Mouse (Mus musculus) urinary bladder, postnatal 36 days (tissue): ENCODE measurements around the gene Arntl.
A peak's percentile ranks its signal among the peaks of the same experiment; 100 is the strongest.

ENCODE experiments used
- DNase-seq, 2 experiments: peaks; one replicate each; pipeline ENCODE4 v3.0.0; 2022; ENCODE audit warnings: low spot score in 2 of 2, mixed read lengths in 1 of 2

Arntl gene

DNA sequence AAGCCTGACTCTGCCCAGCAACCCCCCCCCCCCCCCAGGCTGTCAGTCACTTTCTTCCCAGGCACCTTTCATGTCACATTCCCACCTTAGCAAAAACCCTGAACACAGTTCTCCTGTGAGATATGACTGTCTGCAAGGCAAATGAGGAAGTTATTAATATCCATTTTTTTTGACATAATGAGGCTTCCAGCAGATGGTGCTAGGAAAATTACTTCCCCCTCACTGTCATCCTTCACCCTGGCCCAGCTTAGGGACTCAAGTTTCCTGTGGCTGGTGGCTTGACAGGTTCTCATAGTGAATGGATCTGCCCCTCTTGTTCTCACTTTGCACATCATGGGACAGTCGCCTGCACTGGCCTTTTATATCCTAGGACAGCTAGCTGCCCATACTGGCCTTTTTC lies 81.9 kb downstream of the Arntl start:
- no peak for DNase-seq

DNA sequence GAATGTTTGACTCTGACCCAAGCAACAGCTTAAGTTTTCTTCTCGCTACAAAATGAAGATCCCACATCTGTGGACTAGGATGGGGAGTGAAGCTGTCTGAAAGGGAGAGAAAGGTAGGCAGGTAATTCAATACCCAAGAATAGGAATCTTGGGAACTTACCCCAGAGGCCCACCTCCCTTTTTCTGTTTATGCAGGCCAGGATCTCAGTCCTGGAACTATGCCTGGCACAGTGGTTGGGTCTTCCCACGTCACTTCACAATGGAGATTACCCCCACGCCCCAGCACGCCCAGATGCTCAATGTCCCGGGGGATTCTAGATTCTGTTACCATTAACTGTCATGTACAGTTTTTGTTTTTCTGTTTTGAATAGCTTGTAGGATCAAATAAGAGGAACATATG lies 84.5 kb downstream of the Arntl start:
- DNase-seq, result no peak

DNA sequence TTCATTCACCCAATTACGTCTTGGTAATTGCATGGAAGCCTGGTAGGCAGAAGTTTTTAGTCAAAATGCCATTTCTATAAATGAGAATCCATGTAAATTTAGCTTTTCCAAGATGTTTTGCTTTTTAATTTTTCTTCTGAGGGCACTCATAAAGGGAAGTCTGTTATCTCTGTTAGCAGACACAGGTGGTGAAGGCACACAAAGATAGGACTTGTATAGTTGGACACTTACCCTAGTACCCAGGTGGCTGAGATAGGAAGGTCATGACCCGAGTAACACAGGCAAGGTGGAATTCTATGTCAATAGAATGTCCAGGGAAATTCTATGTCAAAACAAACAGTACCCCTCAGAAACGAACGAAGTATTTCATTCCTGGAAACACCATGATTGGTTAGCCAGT lies 84.9 kb downstream of the Arntl start:
- no peak for DNase-seq

GRCm38 (mm10) chr7:113294598-113294997 lies 87.3 kb downstream of the Arntl start:
- DNase-seq, result no peak

- no peak for DNase-seq
These were observed 88.0 kb downstream of the Arntl start for GRCm38 (mm10) chr7:113295077-113295890.

GRCm38 (mm10) chr7:113297813-113298212 lies 90.5 kb downstream of the Arntl start:
- no peak for DNase-seq

DNA sequence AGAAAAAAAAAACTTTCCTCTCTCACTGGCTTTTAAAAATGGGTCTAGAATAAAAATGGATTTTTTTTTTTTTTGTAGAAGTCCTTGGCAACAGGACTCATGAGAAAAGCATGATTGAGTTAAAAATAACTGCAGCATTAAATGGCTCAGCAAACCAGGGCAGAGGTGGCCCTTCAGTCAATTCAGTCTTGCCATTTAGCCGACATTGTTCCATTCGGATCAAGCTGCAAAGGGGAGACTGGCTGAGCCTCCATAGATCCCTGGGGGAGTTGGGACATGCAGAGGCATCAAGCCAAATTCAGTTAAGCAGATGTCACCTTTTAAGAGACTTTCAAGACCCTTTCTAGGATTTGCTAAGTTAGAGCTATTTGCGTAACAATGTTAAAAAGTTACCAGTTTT lies 102.9 kb downstream of the Arntl start:
- DNase-seq, result no peak

DNA sequence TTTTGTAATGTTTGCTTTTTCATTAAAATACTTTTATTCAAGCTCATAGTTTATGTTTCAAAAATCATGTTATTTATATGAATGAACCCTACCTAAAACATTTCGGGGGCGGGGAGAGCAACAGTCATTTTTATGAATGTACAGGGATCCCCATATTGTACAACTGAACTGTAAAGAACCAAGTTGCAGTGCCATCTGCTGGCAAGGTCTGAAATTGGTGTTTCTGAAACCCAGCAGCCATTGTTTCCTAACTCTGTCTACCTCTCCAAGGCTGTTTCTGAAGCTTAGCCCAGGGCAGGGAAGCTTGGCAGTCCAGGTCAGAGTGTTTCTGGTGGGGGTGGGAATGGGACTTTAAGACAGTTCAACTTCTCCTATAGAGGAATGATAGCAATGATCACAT lies 104.5 kb downstream of the Arntl start:
- peak; percentile 32 to 48 for DNase-seq

DNA sequence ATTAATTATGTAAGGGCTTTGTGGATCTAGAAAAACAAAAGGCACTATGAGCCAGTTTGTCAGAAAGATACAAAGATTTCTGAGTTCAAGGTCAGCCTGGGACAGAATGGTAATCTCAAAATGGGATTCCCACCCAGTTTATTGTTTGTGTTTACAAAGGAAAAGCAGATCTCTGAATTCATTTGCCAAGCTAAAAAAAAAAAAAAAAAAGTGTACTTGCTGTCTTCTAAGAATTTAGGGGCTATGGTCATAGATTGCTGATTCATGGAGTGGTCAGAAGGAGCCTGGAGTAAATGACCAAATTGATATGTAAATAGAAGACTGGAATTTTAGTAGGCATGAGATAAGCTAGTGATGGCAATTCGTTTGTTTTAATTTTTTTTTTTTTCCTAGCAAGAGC lies 112.9 kb downstream of the Arntl start:
- DNase-seq, result no peak

GRCm38 (mm10) chr7:113334036-113334435 lies 126.8 kb downstream of the Arntl start:
- no peak for DNase-seq

DNA sequence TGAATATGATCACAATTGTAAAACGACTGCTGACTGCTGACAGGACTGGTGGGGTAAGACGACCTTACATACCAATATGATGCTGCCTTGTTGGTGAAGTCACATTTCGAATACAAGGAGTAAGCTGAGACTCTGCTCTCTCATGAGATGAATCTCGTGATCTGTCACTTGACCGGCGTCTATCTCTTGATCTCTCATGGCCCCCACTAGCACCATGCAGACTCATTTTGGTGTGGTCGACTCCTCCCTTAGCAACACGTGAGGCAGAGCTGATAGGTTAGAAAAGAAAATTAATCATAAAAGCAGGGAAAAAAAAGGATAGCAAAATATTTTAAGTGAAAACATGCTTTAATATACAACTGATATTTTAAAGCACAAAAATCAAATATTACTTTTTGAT lies 128.0 kb downstream of the Arntl start:
- no peak for DNase-seq

DNA sequence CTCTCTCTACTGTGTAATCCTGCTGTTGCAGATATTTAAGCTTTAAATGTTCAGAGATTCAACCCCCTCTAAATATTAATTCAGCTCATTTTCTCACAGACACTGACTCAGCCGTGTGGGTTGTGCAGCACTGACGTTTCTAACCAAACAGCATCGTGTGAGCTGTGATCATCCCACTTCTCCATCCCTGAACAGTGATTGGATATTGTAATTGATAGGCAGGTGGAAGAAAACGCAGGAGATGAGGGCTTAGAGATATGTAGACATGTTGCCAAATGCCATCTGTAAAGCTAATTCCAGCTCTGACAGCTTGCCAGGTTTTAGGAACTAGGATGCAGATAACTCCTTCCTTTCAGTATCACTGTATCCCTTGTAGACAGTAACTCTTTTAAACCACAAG lies 140.0 kb downstream of the Arntl start:
- DNase-seq, result no peak

DNA sequence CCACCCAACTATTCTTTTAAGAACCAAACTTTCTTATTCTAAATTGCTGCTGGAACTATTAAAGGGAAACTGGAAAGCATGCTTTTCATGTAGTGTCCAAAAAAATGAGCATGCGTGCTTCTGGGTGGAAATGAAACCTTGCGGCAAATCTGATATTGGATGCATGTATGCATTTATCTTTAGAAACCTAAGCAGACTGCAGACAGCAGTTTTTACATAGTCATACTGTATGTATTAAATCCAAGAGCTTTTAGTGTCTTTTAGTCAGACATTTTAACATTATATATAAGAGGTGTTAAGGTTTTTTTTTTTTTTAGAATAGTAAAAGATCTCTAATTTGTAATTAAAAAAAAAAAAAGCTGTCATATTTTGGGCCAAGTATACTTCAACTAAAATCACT lies 140.4 kb downstream of the Arntl start:
- DNase-seq, result no peak

DNA sequence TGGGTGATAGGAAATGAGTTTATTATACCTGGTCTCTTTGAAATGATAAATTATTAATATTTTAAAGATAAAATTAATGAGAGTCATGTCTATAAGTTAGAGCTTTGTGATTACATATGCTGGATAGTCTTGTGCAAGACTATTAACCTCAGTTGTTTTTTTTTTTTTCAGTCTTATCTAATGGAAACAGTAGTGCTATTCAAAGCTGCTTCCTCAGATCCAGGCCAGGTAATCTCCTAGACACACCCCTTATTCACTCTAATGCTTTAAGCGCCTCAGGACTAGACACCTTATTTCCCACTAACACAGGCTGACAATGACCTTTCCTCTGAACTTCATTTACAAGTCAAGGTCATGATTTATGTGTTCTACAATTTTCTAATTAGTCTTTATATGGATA lies 141.8 kb downstream of the Arntl start:
- DNase-seq, result no peak
